Mouse (Mus musculus) embryonic facial prominence, embryonic 14.5 days (tissue): Measurements from ENCODE around the gene Gbx1. TPM values are rescaled to one million over a fixed set of nuclear protein-coding genes. Genes with fewer than 3 reads are reported as not detected.
A peak's percentile ranks its signal among the peaks of the same experiment; 100 is the strongest.

ENCODE experiments used
- ATAC-seq: fragments of 200-750 bp; cut with Nextera tagmentation; 2 replicates; pipeline ENCODE4 v1.8.0; 2017; ENCODE audit warnings: low read depth, moderate number of reproducible peaks, moderate TSS enrichment
- DNase-seq: peaks from one replicate; pipeline ENCODE4 v3.0.0-alpha.2; 2015; ENCODE audit warnings: low spot score
- H3K27ac ChIP-seq: fragments of 300-500 bp; sonication (generic); replicated peaks from 2 replicates; pipeline ENCODE4 v1.5.1; 2014; ENCODE audit warnings: low read depth, mild to moderate bottlenecking, low read length, moderate library complexity
- H3K27me3 ChIP-seq: fragments of 300-500 bp; sonication (generic); replicated peaks from 2 replicates; pipeline ENCODE4 v1.6.1; 2014; ENCODE audit warnings: low read length; ENCODE audit not compliant: control insufficient read depth, insufficient read depth
- H3K36me3 ChIP-seq: fragments of 300-500 bp; sonication (generic); 2 replicates; pipeline ENCODE4 v1.6.1; 2014; ENCODE audit warnings: low read length, mixed read lengths; ENCODE audit not compliant: control insufficient read depth, insufficient read depth
- H3K4me1 ChIP-seq: fragments of 300-500 bp; sonication (generic); 2 replicates; pipeline ENCODE4 v1.6.1; 2014; ENCODE audit warnings: antibody characterized with exemption, low read length; ENCODE audit not compliant: control insufficient read depth, insufficient read depth
- H3K4me2 ChIP-seq: fragments of 300-500 bp; sonication (generic); 2 replicates; pipeline ENCODE4 v1.6.1; 2014; ENCODE audit warnings: low read depth, mild to moderate bottlenecking, low read length, moderate library complexity, mixed read lengths
- H3K4me3 ChIP-seq: fragments of 300-500 bp; sonication (generic); 2 replicates; pipeline ENCODE4 v1.5.1; 2014; ENCODE audit warnings: low read depth, mild to moderate bottlenecking, low read length
- H3K9ac ChIP-seq: fragments of 300-500 bp; sonication (generic); 2 replicates; pipeline ENCODE4 v1.6.1; 2014; ENCODE audit warnings: low read depth, mild to moderate bottlenecking, low read length, moderate library complexity, mixed read lengths
- H3K9me3 ChIP-seq: fragments of 300-500 bp; sonication (generic); 2 replicates; pipeline ENCODE4 v1.6.1; 2016; ENCODE audit warnings: low read length; ENCODE audit not compliant: control insufficient read depth
- WGBS: fragments of 180-500 bp; shearing (Covaris S2); extraction: QIAGEN DNeasy Blood & Tissue Kit; methylation state at CpG from one replicate; pipeline ENCODE4 v1.1.7; 2014; 5-methylcytosine and 5-hydroxymethylcytosine counted together
- polyA plus RNA-seq: library from polyadenylated mRNA; unstranded; fragments of >200 nt; fragmentation: Nextera tagmentation; extraction: Ambion mirVana; gene quantifications from 2 replicates; pipeline ENCODE4 v1.2.1, GENCODE M21; 2014

Gbx1 gene
- polyA plus RNA-seq, 1 experiment from 2014 or later: 0.04 TPM

- Histone ChIP-seq H3K4me3 (no peak overlapping the region), H3K9me3 (no peaks in the 10 kb centered on the region), H3K27me3 (peaks cover 19% of the 10 kb centered on the region), H3K9ac (no peak overlapping the region), H3K4me1 (no peaks in the 10 kb centered on the region), H3K27ac (no peak overlapping the region), H3K36me3 (no peaks in the 10 kb centered on the region), H3K4me2 (no peak overlapping the region)
- DNase-seq (no peak), ATAC-seq (no peak)
- 57% methylated on average over 11 of the region's 11 CpGs for WGBS
Measured at GRCm38 (mm10) chr5:24533391-24533790, 6.4 kb upstream of the Gbx1 start.

- Histone ChIP-seq H3K4me1 (peaks cover 12% of the 10 kb centered on the region), H3K9me3 (no peaks in the 10 kb centered on the region), H3K27ac (no peak overlapping the region), H3K9ac (no peak overlapping the region), H3K27me3 (peaks cover 50% of the 10 kb centered on the region), H3K36me3 (no peaks in the 10 kb centered on the region), H3K4me2 (no peak overlapping the region), H3K4me3 (no peak overlapping the region)
- WGBS: 20% methylated on average over 24 of the region's 24 CpGs
- DNase-seq (peak; percentile 89), ATAC-seq (peak; percentile 54)
Measured at GRCm38 (mm10) chr5:24530042-24530689, 3.2 kb upstream of the Gbx1 start.

GRCm38 (mm10) chr5:24527780-24528179 lies 778 bp upstream of the Gbx1 start:
- Histone ChIP-seq H3K27me3 (peaks cover 73% of the 10 kb centered on the region), H3K9me3 (no peaks in the 10 kb centered on the region), H3K27ac (no peak overlapping the region), H3K4me3 (no peak overlapping the region), H3K36me3 (no peaks in the 10 kb centered on the region), H3K4me1 (peaks cover 12% of the 10 kb centered on the region), H3K4me2 (no peak overlapping the region), H3K9ac (no peak overlapping the region)
- ATAC-seq (no peak), DNase-seq (no peak)
- 9% methylated on average over 6 of the region's 6 CpGs for WGBS

GRCm38 (mm10) chr5:24526190-24526888 lies 663 bp downstream of the Gbx1 start:
- DNase-seq (no peak), ATAC-seq (peak; percentile 22; the same call in 1 of the 2 replicates)

GRCm38 (mm10) chr5:24525360-24526189 lies 1.4 kb downstream of the Gbx1 start:
- Histone ChIP-seq H3K4me2 (peak overlapping the region; percentile 79), H3K36me3 (no peaks in the 10 kb centered on the region), H3K9ac (0 out of 2 replicates have a peak overlapping the region, but pooled peaks have one; percentile 39), H3K4me1 (peaks cover 12% of the 10 kb centered on the region), H3K27me3 (peaks cover 87% of the 10 kb centered on the region), H3K4me3 (peak overlapping the region; percentile 42), H3K9me3 (no peaks in the 10 kb centered on the region), H3K27ac (no peak overlapping the region)
- ATAC-seq (no peak), DNase-seq (no peak)
- 3% methylated on average over 34 of the region's 34 CpGs for WGBS

More at GRCm38 (mm10) chr5:24526190-24526888, 663 bp downstream of the Gbx1 start:
- WGBS: 0% methylated on average over 8 of the region's 109 CpGs
- H3K27me3 ChIP-seq: peaks cover 84% of the 10 kb centered on the region
- peak overlapping the region; percentile 39 for H3K9ac ChIP-seq
- no peaks in the 10 kb centered on the region for H3K36me3 ChIP-seq
- peaks cover 12% of the 10 kb centered on the region for H3K4me1 ChIP-seq
- peak overlapping the region; percentile 79 for H3K4me2 ChIP-seq
- H3K27ac ChIP-seq: no peak overlapping the region
- H3K4me3 ChIP-seq: peak overlapping the region; percentile 42
- H3K9me3 ChIP-seq: no peaks in the 10 kb centered on the region

GRCm38 (mm10) chr5:24524522-24524921 lies 2.5 kb downstream of the Gbx1 start:
- WGBS: 21% methylated on average over 4 of the region's 4 CpGs
- Histone ChIP-seq H3K9me3 (no peaks in the 10 kb centered on the region), H3K4me3 (no peak overlapping the region), H3K36me3 (no peaks in the 10 kb centered on the region), H3K9ac (no peak overlapping the region), H3K4me1 (peaks cover 12% of the 10 kb centered on the region), H3K27me3 (peaks cover 86% of the 10 kb centered on the region), H3K4me2 (no peak overlapping the region), H3K27ac (no peak overlapping the region)
- no peak for DNase-seq
- ATAC-seq: no peak

- Histone ChIP-seq H3K4me1 (peaks cover 12% of the 10 kb centered on the region), H3K9me3 (no peaks in the 10 kb centered on the region), H3K4me3 (no peak overlapping the region), H3K9ac (no peak overlapping the region), H3K27ac (no peak overlapping the region), H3K27me3 (peaks cover 79% of the 10 kb centered on the region), H3K36me3 (no peaks in the 10 kb centered on the region), H3K4me2 (no peak overlapping the region)
- no peak for ATAC-seq
- no peak for DNase-seq
- 44% methylated on average over 8 of the region's 8 CpGs for WGBS
Measured at GRCm38 (mm10) chr5:24523806-24524205, 3.2 kb downstream of the Gbx1 start.

- H3K9me3 ChIP-seq: no peaks in the 10 kb centered on the region
- no peak overlapping the region for H3K27ac ChIP-seq
- H3K4me2 ChIP-seq: no peak overlapping the region
- no peak overlapping the region for H3K4me3 ChIP-seq
- ATAC-seq (no peak), DNase-seq (no peak)
- H3K4me1 ChIP-seq: peaks cover 4% of the 10 kb centered on the region
- WGBS: 61% methylated on average over 8 of the region's 8 CpGs
- H3K9ac ChIP-seq: no peak overlapping the region
- H3K36me3 ChIP-seq: no peaks in the 10 kb centered on the region
- peaks cover 60% of the 10 kb centered on the region for H3K27me3 ChIP-seq
Measured at GRCm38 (mm10) chr5:24521366-24521765, 5.6 kb downstream of the Gbx1 start.
